ENCODE assay signal across 18 mouse cellular contexts in the genomic region with DNA sequence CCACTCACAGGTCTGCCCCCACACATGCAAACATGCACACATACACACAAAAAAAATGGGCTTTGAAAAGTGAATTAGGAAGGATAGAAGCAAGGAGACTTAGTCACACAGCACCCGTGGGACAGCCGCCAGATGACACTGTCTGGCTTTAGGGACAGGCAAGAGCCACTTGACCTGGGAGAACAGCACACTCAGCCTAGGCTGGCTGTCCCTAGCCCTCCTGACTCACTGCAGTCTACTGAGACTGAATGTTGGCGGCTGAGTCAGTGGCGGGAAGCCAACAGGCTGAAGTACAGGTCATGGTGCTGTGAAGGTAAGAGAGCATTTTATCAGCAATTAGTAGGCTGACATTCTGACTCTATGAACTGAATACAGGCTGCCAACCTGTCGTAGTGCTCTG. TPM values are rescaled to one million over a fixed set of nuclear protein-coding genes. Genes with fewer than 3 reads are reported as not detected.
DNase-seq lines count a peak whose midpoint lies in the region; ATAC-seq and TF ChIP-seq lines count a peak whose summit lies in the region.
"Had no signal": no experiment of that assay in that cellular context is flagged by ENCODE, and none has a peak within 500 bp of the region (broad histone marks: within the 10 kb centered on the region; RNA-seq: fewer than 3 reads in every experiment).

No protein-coding gene starts in this region.

- no peak overlapping the region for H3K9ac ChIP-seq in heart, embryonic 12.5 days
- no peak overlapping the region for H3K9ac ChIP-seq in lung, postnatal 0 days (replicated peaks; ENCODE audit: low read depth)
- H3K9ac ChIP-seq in stomach, postnatal 0 days (ENCODE audit: low read length): no peak overlapping the region
- H3K9ac ChIP-seq: embryonic facial prominence, embryonic 15.5 days had no signal

- no peak overlapping the region for H3K4me2 ChIP-seq in heart, embryonic 12.5 days
- no peak overlapping the region for H3K4me2 ChIP-seq in lung, postnatal 0 days (replicated peaks; ENCODE audit: low read depth, low read length)
- no peak overlapping the region for H3K4me2 ChIP-seq in stomach, postnatal 0 days (replicated peaks; ENCODE audit: low read depth)
- H3K4me2 ChIP-seq: embryonic facial prominence, embryonic 15.5 days had no signal

- intact Hi-C loops in left cerebral cortex, postnatal 10 days (cut with DNase I): no loop called here

- no peak overlapping the region for H3K27ac ChIP-seq in heart, embryonic 12.5 days (ENCODE audit: poor library complexity, severe bottlenecking)
- H3K27ac ChIP-seq in lung, postnatal 0 days (ENCODE audit: low read length): no peak overlapping the region
- no peak overlapping the region for H3K27ac ChIP-seq in stomach, postnatal 0 days (replicated peaks)
- H3K27ac ChIP-seq: embryonic facial prominence, embryonic 15.5 days; hindbrain, embryonic 10.5 days had no signal

- no peak overlapping the region for H3K4me3 ChIP-seq in heart, embryonic 12.5 days
- no peak overlapping the region for H3K4me3 ChIP-seq in lung, postnatal 0 days (ENCODE audit: low read depth, low read length)
- H3K4me3 ChIP-seq in stomach, postnatal 0 days (ENCODE audit: low read depth, low read length): no peak overlapping the region
- H3K4me3 ChIP-seq in lung, adult 2 months (replicated peaks; ENCODE audit: extremely low read depth, low read depth, low read length): no peak overlapping the region
- H3K4me3 ChIP-seq: embryonic facial prominence, embryonic 15.5 days; hindbrain, embryonic 10.5 days had no signal

- no peaks in the 10 kb centered on the region for H3K4me1 ChIP-seq in heart, embryonic 12.5 days (replicated peaks)
- H3K4me1 ChIP-seq in lung, postnatal 0 days (ENCODE audit: insufficient read depth, low read depth, low read length): no peaks in the 10 kb centered on the region
- H3K4me1 ChIP-seq in stomach, postnatal 0 days (replicated peaks; ENCODE audit: control insufficient read depth, insufficient read depth): no peaks in the 10 kb centered on the region
- no peaks in the 10 kb centered on the region for H3K4me1 ChIP-seq in lung, adult 2 months (ENCODE audit: control insufficient read depth, insufficient read depth, low read length)
- H3K4me1 ChIP-seq: embryonic facial prominence, embryonic 15.5 days; hindbrain, embryonic 10.5 days had no signal

- H3K27me3 ChIP-seq in heart, embryonic 12.5 days (replicated peaks): peaks cover 22% of the 10 kb centered on the region
- no peaks in the 10 kb centered on the region for H3K27me3 ChIP-seq in lung, postnatal 0 days (replicated peaks; ENCODE audit: insufficient read depth, low read length)
- H3K27me3 ChIP-seq in stomach, postnatal 0 days (ENCODE audit: control insufficient read depth, insufficient read depth, low read length): no peaks in the 10 kb centered on the region
- H3K27me3 ChIP-seq: embryonic facial prominence, embryonic 15.5 days had no signal

- no peaks in the 10 kb centered on the region for H3K36me3 ChIP-seq in heart, embryonic 12.5 days
- no peaks in the 10 kb centered on the region for H3K36me3 ChIP-seq in lung, postnatal 0 days (ENCODE audit: insufficient read depth, low read length)
- no peaks in the 10 kb centered on the region for H3K36me3 ChIP-seq in stomach, postnatal 0 days (ENCODE audit: control insufficient read depth, insufficient read depth, low read length)
- H3K36me3 ChIP-seq: embryonic facial prominence, embryonic 15.5 days; hindbrain, embryonic 10.5 days had no signal

- no peak for ATAC-seq in heart, embryonic 12.5 days (ENCODE audit: insufficient number of reproducible peaks, low FRiP score)
- peak; percentile 23; the same call in 1 of the 2 replicates for ATAC-seq in lung, postnatal 0 days
- no peak for ATAC-seq in stomach, postnatal 0 days (ENCODE audit: low FRiP score, low TSS enrichment)
- ATAC-seq: midbrain, embryonic 16.5 days had no signal

- 58% methylated on average over 5 of the region's 5 CpGs for WGBS in heart, embryonic 12.5 days
- 51% methylated on average over 5 of the region's 5 CpGs for WGBS in lung, postnatal 0 days
- WGBS in stomach, postnatal 0 days: 68% methylated on average over 5 of the region's 5 CpGs
- WGBS in lung, adult 2 months: 69% methylated on average over 5 of the region's 5 CpGs

- TF ChIP-seq EP300 in lung, postnatal 0 days (IDR thresholded peaks at IDR 0.05): no peak
- no peak for TF ChIP-seq EP300 in stomach, postnatal 0 days (optimal IDR thresholded peaks at IDR 0.05)

- no peak for TF ChIP-seq POLR2A in lung, adult 2 months (IDR thresholded peaks at IDR 0.05; ENCODE audit: borderline replicate concordance, extremely low read depth, low read depth, low read length)

- H3K9me3 ChIP-seq in heart, embryonic 12.5 days (replicated peaks): no peaks in the 10 kb centered on the region
- H3K9me3 ChIP-seq in lung, postnatal 0 days (ENCODE audit: low read length): no peaks in the 10 kb centered on the region
- H3K9me3 ChIP-seq in stomach, postnatal 0 days (ENCODE audit: control insufficient read depth, low read length): no peaks in the 10 kb centered on the region
- H3K9me3 ChIP-seq: embryonic facial prominence, embryonic 15.5 days; hindbrain, embryonic 10.5 days had no signal

- TF ChIP-seq CTCF in lung, postnatal 0 days (IDR thresholded peaks at IDR 0.05): no peak
- no peak for TF ChIP-seq CTCF in stomach, postnatal 0 days (IDR thresholded peaks at IDR 0.05; ENCODE audit: low read depth)
- TF ChIP-seq CTCF in lung, adult 2 months (IDR thresholded peaks at IDR 0.05; ENCODE audit: insufficient read depth, low read length): no peak

- DNase-seq in heart, adult 11 months: peak; percentile 92
- DNase-seq in lung, postnatal 0 days (ENCODE audit: low spot score): no peak
- no peak for DNase-seq in lung, adult 18-20 months
- DNase-seq in heart, adult 9 months (ENCODE audit: low spot score in 2 of 2): peak; percentile 17 to 30
- DNase-seq in stomach, postnatal 0 days (ENCODE audit: low spot score): peak; percentile 16
- DNase-seq in lung, adult 2 months: no peak
- DNase-seq in left cerebral cortex, postnatal 10 days (ENCODE audit: extremely low spot score in 1 of 2, low spot score in 2 of 2): no peak
- DNase-seq: cerebellum, adult 18-20 months; gastrocnemius, postnatal 36 days; layer of hippocampus, adult 9-11 months; liver; thymus, adult 18-20 months had no signal

RNA-seq across cellular contexts. Expression of gene Prok2, which starts 8.5 kb away (rescaled TPM):
- not detected in 2 replicates for polyA plus RNA-seq in heart, embryonic 12.5 days (2016; fragmentation: Nextera tagmentation; extraction: Ambion mirVana)
- polyA plus RNA-seq in lung, postnatal 0 days (2015; fragmentation: Nextera tagmentation; extraction: Ambion mirVana): 0.39 and 0.42 TPM in 2 replicates
- 0.15 TPM in 1 of 2 replicates, not detected in the other for polyA plus RNA-seq in stomach, postnatal 0 days (2015; fragmentation: Nextera tagmentation; extraction: Ambion mirVana)
- not detected in 2 replicates for polyA plus RNA-seq in lung, adult 2 months (2012; rRNA removed)
- total RNA-seq in left cerebral cortex, postnatal 10 days (2021): 1 to 10 TPM; 1.1 to 1.7 TPM
- total RNA-seq: gastrocnemius, postnatal 36 days had no signal
- polyA plus RNA-seq: C2C12; hindbrain, embryonic 10.5 days; neural tube, embryonic 11.5 days had no signal

RNA-seq across cellular contexts. Expression of gene Gpr27, which starts 42.2 kb away (rescaled TPM):
- 1.3 and 1.6 TPM in 2 replicates for polyA plus RNA-seq in heart, embryonic 12.5 days (2016; fragmentation: Nextera tagmentation; extraction: Ambion mirVana)
- 2.0 and 2.3 TPM in 2 replicates for polyA plus RNA-seq in lung, postnatal 0 days (2015; fragmentation: Nextera tagmentation; extraction: Ambion mirVana)
- 2.5 and 2.9 TPM in 2 replicates for polyA plus RNA-seq in stomach, postnatal 0 days (2015; fragmentation: Nextera tagmentation; extraction: Ambion mirVana)
- 3.0 and 4.2 TPM in 2 replicates for polyA plus RNA-seq in lung, adult 2 months (2012; rRNA removed)
- 10 to 100 TPM; 57.5 to 60.0 TPM for total RNA-seq in left cerebral cortex, postnatal 10 days (2021)
- polyA plus RNA-seq: C2C12 had no signal

Comparison
In these comparisons a context has a peak if more than half of its experiments do, and no peak if none do; other contexts are left out.
1. DNase-seq: peak in heart, adult 11 months (single experiment), heart, adult 9 months (2 of 2) and stomach, postnatal 0 days (single experiment); none in lung, postnatal 0 days (single experiment), lung, adult 18-20 months (0 of 2), lung, adult 2 months (single experiment) and left cerebral cortex, postnatal 10 days (0 of 2).